Mouse (Mus musculus): ENCODE data around the gene Hist1h4m.
"Not testable (repeated sequence)": the region's sequence is repeated elsewhere in the genome, so short reads cannot be mapped to it uniquely, and the experiment has no call there.

DNA sequence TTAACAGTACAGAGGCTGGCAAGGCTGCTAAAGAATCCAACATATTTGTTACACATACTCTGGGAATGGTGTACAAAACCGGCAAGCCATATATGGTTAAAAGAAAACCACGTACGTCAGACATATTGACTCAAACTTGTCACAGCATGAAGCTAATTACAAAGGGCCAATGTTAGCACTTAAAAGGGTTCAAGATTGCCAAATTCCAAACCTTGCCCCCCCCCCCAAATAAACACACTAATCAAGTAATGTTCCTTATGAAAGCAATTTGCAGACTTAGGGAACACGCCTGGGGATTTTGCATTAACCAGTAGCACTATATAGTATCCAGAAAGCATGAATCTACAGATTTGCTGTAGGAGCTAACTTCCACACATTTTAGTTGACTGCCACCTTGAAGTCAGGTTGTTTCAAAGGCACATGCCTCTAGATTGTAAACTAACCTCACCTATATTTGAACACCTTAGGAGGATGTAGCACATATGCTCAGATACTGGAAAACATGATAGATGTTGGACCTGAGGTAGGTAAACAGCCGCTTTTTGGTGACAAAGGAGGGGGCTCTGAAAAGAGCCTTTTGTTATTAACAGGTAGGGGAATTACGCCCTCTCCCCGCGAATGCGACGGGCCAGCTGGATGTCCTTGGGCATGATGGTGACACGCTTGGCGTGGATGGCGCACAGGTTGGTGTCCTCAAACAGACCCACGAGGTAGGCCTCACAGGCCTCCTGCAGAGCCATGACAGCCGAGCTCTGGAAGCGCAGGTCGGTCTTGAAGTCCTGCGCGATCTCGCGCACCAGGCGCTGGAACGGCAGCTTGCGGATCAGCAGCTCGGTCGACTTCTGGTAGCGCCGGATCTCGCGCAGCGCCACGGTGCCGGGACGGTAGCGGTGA lies 28.9 kb upstream of the Hist1h4m start:
- TF ChIP-seq CTCF, EP300 (IDR thresholded peaks at IDR 0.05): not testable (repeated sequence)

Measured in lung, postnatal 0 days (tissue).